8 mouse cellular contexts compared by ENCODE assay signal in genomic region chr9:102718676-102719075, GRCm38 (mm10). TPM values are rescaled to one million over a fixed set of nuclear protein-coding genes. Genes with fewer than 3 reads are reported as not detected.
A peak's percentile ranks its signal among the peaks of the same experiment; 100 is the strongest.
DNase-seq lines count a peak whose midpoint lies in the region; ATAC-seq and TF ChIP-seq lines count a peak whose summit lies in the region.

No protein-coding gene starts in this region.

- peak overlapping the region; percentile 93 for H3K9ac ChIP-seq in intestine, postnatal 0 days (ENCODE audit: low read depth, low read length)

- peak; percentile 39 for DNase-seq in right cerebral cortex, adult 18-20 months
- no peak for DNase-seq in right cerebral cortex, postnatal 25 days
- DNase-seq in lung, postnatal 14 days, result peak; percentile 35
- peak; percentile 56 for DNase-seq in yolk sac, embryonic 10.5 days (ENCODE audit: low spot score)
- DNase-seq in layer of hippocampus, postnatal 14 days (ENCODE audit: low spot score in 2 of 2), result no peak
- no peak for DNase-seq in urinary bladder, adult 18-20 months (ENCODE audit: low spot score in 2 of 2)

- no peaks in the 10 kb centered on the region for H3K27me3 ChIP-seq in intestine, postnatal 0 days (replicated peaks; ENCODE audit: control insufficient read depth, insufficient read depth, low read length)

- peak overlapping the region; percentile 85 for H3K4me3 ChIP-seq in embryonic fibroblast, embryonic 13.5 days (ENCODE audit: insufficient read depth, low read length)
- H3K4me3 ChIP-seq in intestine, postnatal 0 days (ENCODE audit: low read depth, low read length), result peak overlapping the region; percentile 85

- ATAC-seq in intestine, postnatal 0 days, result no peak

- peak overlapping the region; percentile 96 for H3K27ac ChIP-seq in embryonic fibroblast, embryonic 13.5 days (ENCODE audit: insufficient read depth, low read length)
- H3K27ac ChIP-seq in intestine, postnatal 0 days (ENCODE audit: low read depth, low read length), result peak overlapping the region; percentile 97

- TF ChIP-seq POLR2A in embryonic fibroblast, embryonic 13.5 days (IDR thresholded peaks at IDR 0.05; ENCODE audit: low read depth, low read length), result peak; percentile 3; the same call in 1 of the 2 replicates

- H3K36me3 ChIP-seq in intestine, postnatal 0 days (ENCODE audit: control insufficient read depth, insufficient read depth), result peaks cover 33% of the 10 kb centered on the region

- H3K4me1 ChIP-seq in embryonic fibroblast, embryonic 13.5 days (ENCODE audit: control insufficient read depth, insufficient read depth, low read length), result peaks cover 22% of the 10 kb centered on the region
- no peaks in the 10 kb centered on the region for H3K4me1 ChIP-seq in intestine, postnatal 0 days (replicated peaks; ENCODE audit: control insufficient read depth, insufficient read depth, low read length)

- no peaks in the 10 kb centered on the region for H3K9me3 ChIP-seq in intestine, postnatal 0 days (ENCODE audit: control insufficient read depth)

- TF ChIP-seq CTCF in embryonic fibroblast, embryonic 13.5 days (IDR thresholded peaks at IDR 0.05; ENCODE audit: borderline replicate concordance, insufficient read depth, low read length), result no peak
- TF ChIP-seq CTCF in intestine, postnatal 0 days (IDR thresholded peaks at IDR 0.05; ENCODE audit: low read depth), result no peak

- H3K4me2 ChIP-seq in intestine, postnatal 0 days (replicated peaks; ENCODE audit: low read depth), result peak overlapping the region; percentile 96

- under 1% methylated on average over 21 of the region's 21 CpGs for WGBS in intestine, postnatal 0 days

RNA-seq across cellular contexts. Expression of gene Amotl2, which starts 2.2 kb away (rescaled TPM):
- polyA plus RNA-seq in embryonic fibroblast, embryonic 13.5 days (2011; ENCODE audit: insufficient read length, low read depth, missing spikeins), result 135 and 188 TPM in 2 replicates
- polyA plus RNA-seq in intestine, postnatal 0 days (2015; fragmentation: Nextera tagmentation; extraction: Ambion mirVana), result 12.4 and 13.4 TPM in 2 replicates
- 10 to 100 TPM; 23.3 to 25.3 TPM for total RNA-seq in layer of hippocampus, postnatal 14 days (2021)

Comparison
In these comparisons a context has a peak if more than half of its experiments do, and no peak if none do; other contexts are left out.
1. DNase-seq: peak in right cerebral cortex, adult 18-20 months (single experiment), lung, postnatal 14 days (single experiment) and yolk sac, embryonic 10.5 days (single experiment); none in right cerebral cortex, postnatal 25 days (single experiment), layer of hippocampus, postnatal 14 days (0 of 2) and urinary bladder, adult 18-20 months (0 of 2).